Mouse (Mus musculus) kidney, postnatal 0 days (tissue): ENCODE data around the gene Thrb. TPM values are rescaled to one million over a fixed set of nuclear protein-coding genes. Genes with fewer than 3 reads are reported as not detected.

Source experiments
- ATAC-seq: fragments of 200-750 bp; cut with Nextera tagmentation; replicated peaks from 2 replicates; pipeline ENCODE4 v1.8.0; 2017; ENCODE audit warnings: low read depth, moderate number of reproducible peaks, moderate TSS enrichment, moderate library complexity; ENCODE audit not compliant: low FRiP score
- DNase-seq: peaks from one replicate; pipeline ENCODE4 v3.0.0-alpha.2; 2016; ENCODE audit warnings: low spot score
- H3K27ac ChIP-seq: fragments of 300-500 bp; sonication (generic); 2 replicates; pipeline ENCODE4 v1.5.1; 2014; ENCODE audit warnings: mild to moderate bottlenecking
- H3K27me3 ChIP-seq: fragments of 300-500 bp; sonication (generic); 2 replicates; pipeline ENCODE4 v1.6.1; 2014; ENCODE audit warnings: low read length, mixed read lengths; ENCODE audit not compliant: insufficient read depth
- H3K36me3 ChIP-seq: fragments of 300-500 bp; sonication (generic); 2 replicates; pipeline ENCODE4 v1.6.1; 2014; ENCODE audit warnings: low read length, mixed read lengths; ENCODE audit not compliant: insufficient read depth
- H3K4me1 ChIP-seq: fragments of 300-500 bp; sonication (generic); replicated peaks from 2 replicates; pipeline ENCODE4 v1.6.1; 2014; ENCODE audit warnings: antibody characterized with exemption, low read length, mixed read lengths; ENCODE audit not compliant: insufficient read depth
- H3K4me2 ChIP-seq: fragments of 300-500 bp; sonication (generic); 2 replicates; pipeline ENCODE4 v1.6.1; 2014; ENCODE audit warnings: mild to moderate bottlenecking, low read length, moderate library complexity, mixed read lengths
- H3K4me3 ChIP-seq: fragments of 300-500 bp; sonication (generic); replicated peaks from 2 replicates; pipeline ENCODE4 v1.5.1; 2014; ENCODE audit warnings: low read depth, low read length
- H3K9ac ChIP-seq: fragments of 300-500 bp; sonication (generic); 2 replicates; pipeline ENCODE4 v1.6.1; 2014; ENCODE audit warnings: low read depth, low read length
- H3K9me3 ChIP-seq: fragments of 300-500 bp; sonication (generic); replicated peaks from 2 replicates; pipeline ENCODE4 v1.6.1; 2016; ENCODE audit warnings: low read length, inconsistent platforms, mixed read lengths
- CTCF ChIP-seq: IDR thresholded peaks from 2 replicates; pipeline ENCODE4 v1.5.1; 2016; ENCODE audit warnings: antibody characterized with exemption, low read depth, mild to moderate bottlenecking, moderate library complexity
- WGBS: fragments of 180-500 bp; shearing (Covaris S2); extraction: QIAGEN DNeasy Blood & Tissue Kit; methylation state at CpG from one replicate; pipeline ENCODE4 v1.1.7; 2014; 5-methylcytosine and 5-hydroxymethylcytosine counted together
- polyA plus RNA-seq: library from polyadenylated mRNA; unstranded; fragments of >200 nt; fragmentation: Nextera tagmentation; extraction: Ambion mirVana; gene quantifications from 2 replicates; pipeline ENCODE4 v1.2.1, GENCODE M21; 2015

Thrb gene
- polyA plus RNA-seq, 1 experiment from 2014 or later = 2.9 TPM

DNA sequence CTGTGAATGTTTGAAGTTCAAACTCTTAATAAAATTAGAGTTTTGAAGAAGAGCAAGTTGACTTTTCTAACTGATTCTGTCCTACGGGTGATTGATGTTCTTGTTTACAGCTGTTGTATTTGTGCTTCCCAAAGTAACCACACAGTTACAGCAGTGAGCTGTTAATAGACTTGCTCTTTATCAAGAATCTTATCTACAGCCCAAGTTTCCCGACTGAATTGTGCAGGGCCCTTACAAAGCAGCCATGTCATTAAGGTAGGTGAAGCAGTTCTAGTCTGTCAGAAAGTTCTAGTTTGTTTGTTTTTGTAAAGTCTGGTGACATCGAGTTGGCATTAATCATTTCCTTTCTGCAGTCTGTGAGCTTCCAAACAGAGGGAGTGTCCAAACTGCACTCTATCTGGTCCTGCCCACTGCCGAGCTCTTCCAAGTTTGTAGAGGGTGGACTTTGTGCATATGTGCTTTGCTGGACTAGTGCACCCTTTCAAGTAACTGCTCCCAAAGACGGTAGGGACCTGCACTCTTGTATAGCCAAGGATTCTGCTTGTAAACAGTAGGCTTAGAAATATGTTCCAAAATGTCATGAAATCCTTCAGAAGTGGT lies 124.2 kb downstream of the Thrb start:
- Histone ChIP-seq H3K27ac (no peak overlapping the region), H3K9ac (no peak overlapping the region), H3K4me1 (no peaks in the 10 kb centered on the region), H3K4me2 (no peak overlapping the region), H3K4me3 (no peak overlapping the region), H3K9me3 (no peaks in the 10 kb centered on the region), H3K36me3 (no peaks in the 10 kb centered on the region), H3K27me3 (no peaks in the 10 kb centered on the region)
- ATAC-seq (peak; percentile 73), DNase-seq (peak; percentile 24)
- WGBS = 31% methylated on average over 5 of the region's 5 CpGs
- no peak for TF ChIP-seq CTCF

GRCm38 (mm10) chr14:17785370-17785769 lies 125.3 kb downstream of the Thrb start:
- no peaks in the 10 kb centered on the region for H3K27me3 ChIP-seq
- WGBS = 48% methylated on average over 3 of the region's 3 CpGs
- no peaks in the 10 kb centered on the region for H3K4me1 ChIP-seq
- DNase-seq (no peak), ATAC-seq (no peak)
- no peak overlapping the region for H3K27ac ChIP-seq
- TF ChIP-seq CTCF = no peak
- H3K9me3 ChIP-seq = no peaks in the 10 kb centered on the region
- no peaks in the 10 kb centered on the region for H3K36me3 ChIP-seq
- no peak overlapping the region for H3K4me3 ChIP-seq
- H3K9ac ChIP-seq = no peak overlapping the region
- H3K4me2 ChIP-seq = no peak overlapping the region

DNA sequence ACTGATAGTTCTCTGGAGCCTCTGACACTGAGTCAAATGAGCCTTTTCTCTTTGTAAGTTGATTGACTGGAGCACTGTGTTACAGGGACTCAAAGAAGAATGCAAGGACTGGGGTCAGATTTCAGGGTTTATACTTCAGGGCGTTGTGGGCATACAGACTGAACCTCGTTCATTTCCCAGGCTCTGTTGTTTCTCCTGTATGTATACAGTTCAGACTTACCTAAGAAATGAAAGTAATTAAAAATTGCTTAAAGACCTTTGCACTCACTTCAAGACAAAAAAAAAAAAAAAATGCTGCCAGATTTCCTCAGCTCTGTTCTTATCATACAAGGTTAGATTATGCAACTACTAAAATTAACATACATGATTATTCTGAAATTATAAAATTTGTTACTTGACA lies 126.2 kb downstream of the Thrb start:
- Histone ChIP-seq H3K4me1 (no peaks in the 10 kb centered on the region), H3K9me3 (no peaks in the 10 kb centered on the region), H3K4me3 (no peak overlapping the region), H3K27me3 (no peaks in the 10 kb centered on the region), H3K27ac (no peak overlapping the region), H3K4me2 (no peak overlapping the region), H3K9ac (no peak overlapping the region), H3K36me3 (no peaks in the 10 kb centered on the region)
- no peak for DNase-seq
- TF ChIP-seq CTCF = no peak
- ATAC-seq = no peak
- WGBS = 16% methylated on average over 2 of the region's 2 CpGs

- DNase-seq (no peak), ATAC-seq (no peak)
- Histone ChIP-seq H3K4me2 (no peak overlapping the region), H3K9me3 (no peaks in the 10 kb centered on the region), H3K9ac (no peak overlapping the region), H3K4me1 (no peaks in the 10 kb centered on the region), H3K27me3 (no peaks in the 10 kb centered on the region), H3K4me3 (no peak overlapping the region), H3K27ac (no peak overlapping the region), H3K36me3 (no peaks in the 10 kb centered on the region)
- no peak for TF ChIP-seq CTCF
- WGBS = 76% methylated on average over 3 of the region's 3 CpGs
Measured at GRCm38 (mm10) chr14:17803934-17804602, 144.0 kb downstream of the Thrb start.

GRCm38 (mm10) chr14:17811051-17811450 lies 151.0 kb downstream of the Thrb start:
- no peaks in the 10 kb centered on the region for H3K9me3 ChIP-seq
- ATAC-seq (no peak), DNase-seq (no peak)
- no peaks in the 10 kb centered on the region for H3K36me3 ChIP-seq
- no peak overlapping the region for H3K4me3 ChIP-seq
- 79% methylated on average over 4 of the region's 4 CpGs for whole genome bisulfite sequencing
- H3K9ac ChIP-seq = no peak overlapping the region
- TF ChIP-seq CTCF = no peak
- no peak overlapping the region for H3K27ac ChIP-seq
- no peak overlapping the region for H3K4me2 ChIP-seq
- no peaks in the 10 kb centered on the region for H3K4me1 ChIP-seq
- H3K27me3 ChIP-seq = no peaks in the 10 kb centered on the region

- no peaks in the 10 kb centered on the region for H3K9me3 ChIP-seq
- TF ChIP-seq CTCF = no peak
- no peak overlapping the region for H3K9ac ChIP-seq
- no peaks in the 10 kb centered on the region for H3K27me3 ChIP-seq
- DNase-seq (no peak), ATAC-seq (no peak)
- no peaks in the 10 kb centered on the region for H3K36me3 ChIP-seq
- no peak overlapping the region for H3K4me2 ChIP-seq
- H3K4me1 ChIP-seq = no peaks in the 10 kb centered on the region
- no peak overlapping the region for H3K27ac ChIP-seq
- H3K4me3 ChIP-seq = no peak overlapping the region
- 75% methylated on average over 5 of the region's 5 CpGs for WGBS
Measured at GRCm38 (mm10) chr14:17812414-17812813, 152.4 kb downstream of the Thrb start.
